Mouse (Mus musculus): Measurements from ENCODE around the gene Aif1.

GRCm38 (mm10) chr17:35127017-35127416 is 48.9 kb downstream of the Aif1 start:
- TF ChIP-seq GATA1 (IDR thresholded peaks at IDR 0.05; ENCODE audit: borderline replicate concordance, low read length) (no peak), FLI1 (IDR thresholded peaks at IDR 0.05; ENCODE audit: low read length) (no peak)

Data from megakaryocyte, embryonic 14.5 days (primary cell).